Mouse (Mus musculus) lung, embryonic 15.5 days (tissue): ENCODE results near the gene Tnrc6c. TPM values are rescaled to one million over a fixed set of nuclear protein-coding genes. Genes with fewer than 3 reads are reported as not detected.
A peak's percentile ranks its signal among the peaks of the same experiment; 100 is the strongest.

ENCODE experiments used
- ATAC-seq: fragments of 200-750 bp; cut with Nextera tagmentation; 2 replicates; pipeline ENCODE4 v1.8.0; 2017; ENCODE audit warnings: moderate number of reproducible peaks, borderline replicate concordance; ENCODE audit not compliant: low FRiP score, low TSS enrichment; ENCODE audit errors: extremely low read depth
- H3K27ac ChIP-seq: fragments of 300-500 bp; sonication (generic); 2 replicates; pipeline ENCODE4 v1.5.1; 2015; ENCODE audit warnings: moderate library complexity, mild to moderate bottlenecking, inconsistent platforms
- H3K27me3 ChIP-seq: fragments of 300-500 bp; sonication (generic); 2 replicates; pipeline ENCODE4 v1.6.1; 2015; ENCODE audit warnings: inconsistent platforms
- H3K36me3 ChIP-seq: fragments of 300-500 bp; sonication (generic); 2 replicates; pipeline ENCODE4 v1.6.1; 2015; ENCODE audit warnings: inconsistent platforms
- H3K4me1 ChIP-seq: fragments of 300-500 bp; sonication (generic); 2 replicates; pipeline ENCODE4 v1.6.1; 2015; ENCODE audit warnings: inconsistent platforms
- H3K4me2 ChIP-seq: fragments of 300-500 bp; sonication (generic); 2 replicates; pipeline ENCODE4 v1.6.1; 2015; ENCODE audit warnings: inconsistent platforms, mild to moderate bottlenecking, moderate library complexity
- H3K4me3 ChIP-seq: fragments of 300-500 bp; sonication (generic); 2 replicates; pipeline ENCODE4 v1.5.1; 2015; ENCODE audit warnings: mild to moderate bottlenecking, inconsistent platforms
- H3K9ac ChIP-seq: fragments of 300-500 bp; sonication (generic); 2 replicates; pipeline ENCODE4 v1.6.1; 2015; ENCODE audit warnings: inconsistent platforms
- H3K9me3 ChIP-seq: fragments of 300-500 bp; sonication (generic); 2 replicates; pipeline ENCODE4 v1.6.1; 2016; ENCODE audit warnings: inconsistent platforms
- WGBS: fragments of 180-500 bp; shearing (Covaris S2); methylation state at CpG from one replicate; pipeline ENCODE4 v1.1.7; 2015; 5-methylcytosine and 5-hydroxymethylcytosine counted together
- polyA plus RNA-seq: library from polyadenylated mRNA; unstranded; fragments of >200 nt; fragmentation: Nextera tagmentation; extraction: Ambion mirVana; gene quantifications from 2 replicates; pipeline ENCODE4 v1.2.1, GENCODE M21; 2015

The Tnrc6c gene
- 9.0 and 10.7 TPM in 2 replicates for polyA plus RNA-seq

DNA sequence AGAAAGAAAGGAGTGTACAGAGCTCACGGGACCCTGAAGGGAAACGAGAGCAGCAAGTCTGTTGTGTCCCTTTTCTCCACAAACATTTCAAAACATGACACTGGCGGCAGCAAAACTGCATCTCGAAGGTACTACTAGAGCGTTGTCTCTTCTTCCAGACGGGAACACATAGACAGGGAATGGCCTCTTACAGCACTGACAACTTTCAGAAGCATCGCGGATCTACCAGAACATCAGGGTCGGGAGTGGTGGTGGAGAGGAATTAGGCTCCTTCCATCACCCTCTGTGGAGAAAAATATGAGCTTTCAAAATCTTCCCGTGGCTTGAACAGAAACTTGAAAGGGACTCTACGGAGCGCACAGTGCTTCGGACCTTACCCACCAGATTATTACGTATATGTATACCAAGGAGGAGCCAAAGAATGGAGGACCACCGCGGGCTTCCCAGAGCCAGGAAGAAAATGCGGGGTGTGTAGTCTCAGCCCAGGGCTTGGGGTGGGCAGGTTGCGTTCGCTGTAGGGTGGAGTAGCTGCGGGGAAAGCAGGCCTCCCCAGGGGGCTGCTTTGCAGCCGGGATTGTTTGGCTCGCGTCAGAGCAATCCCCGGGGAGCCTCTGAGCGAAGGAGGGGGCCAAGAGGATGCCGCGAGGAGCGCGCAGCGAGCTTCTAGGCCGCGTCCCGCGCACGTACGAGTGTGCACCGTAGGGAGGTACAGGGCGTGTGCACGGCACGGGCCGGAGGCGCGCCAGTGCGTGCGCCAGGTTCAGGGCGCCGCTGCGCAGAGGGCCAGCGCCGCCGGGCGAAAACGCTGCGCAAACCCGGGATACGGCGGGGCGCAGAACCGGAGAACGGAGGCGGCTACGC is at the start of gene Tnrc6c:
Tnrc6c (plus strand) TSS at position 799 of the 861 bp plus-strand sequence.
- under 1% methylated on average over 62 of the region's 62 CpGs for WGBS
- no peaks in the 10 kb centered on the region for H3K9me3 ChIP-seq
- H3K4me2 ChIP-seq, result peak within 1 kb of the TSS; percentile 95
- peak within 1 kb of the TSS; percentile 96 for H3K27ac ChIP-seq
- H3K4me3 ChIP-seq, result peak within 1 kb of the TSS; percentile 80
- peak within 1 kb of the TSS; percentile 96 for H3K9ac ChIP-seq
- H3K27me3 ChIP-seq, result peaks cover 16% of the 10 kb centered on the region
- H3K4me1 ChIP-seq, result peaks cover 27% of the 10 kb centered on the region
- peak; percentile 85 for ATAC-seq
- no peaks in the 10 kb centered on the region for H3K36me3 ChIP-seq

DNA sequence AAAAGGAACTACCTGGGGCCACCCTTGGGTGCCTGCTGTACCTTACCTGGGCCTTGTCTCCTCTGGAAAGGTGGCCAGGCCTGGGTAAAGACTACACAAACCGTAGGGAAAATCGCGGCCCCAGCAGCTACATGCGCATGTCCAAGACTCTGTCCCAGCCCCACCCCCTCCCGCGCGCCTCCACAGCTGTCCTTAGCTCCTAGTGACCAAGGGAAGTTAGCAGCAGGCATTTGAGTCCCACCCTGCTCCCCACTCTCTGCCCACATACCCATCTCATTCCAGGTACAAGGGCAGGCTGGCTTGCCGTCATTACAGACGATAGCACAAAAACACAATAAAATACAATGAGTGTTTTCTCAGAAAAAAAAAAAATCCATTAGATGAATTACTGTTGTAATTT is 48.0 kb upstream of the Tnrc6c start:
- no peaks in the 10 kb centered on the region for H3K36me3 ChIP-seq
- no peak overlapping the region for H3K4me3 ChIP-seq
- no peaks in the 10 kb centered on the region for H3K9me3 ChIP-seq
- no peak for ATAC-seq
- H3K27me3 ChIP-seq, result peaks cover 24% of the 10 kb centered on the region; the same call in 1 of the 2 replicates
- H3K9ac ChIP-seq, result no peak overlapping the region
- H3K4me1 ChIP-seq, result peaks cover 18% of the 10 kb centered on the region
- WGBS, result 38% methylated on average over 9 of the region's 9 CpGs
- H3K27ac ChIP-seq, result no peak overlapping the region
- peak overlapping the region; percentile 40 for H3K4me2 ChIP-seq

DNA sequence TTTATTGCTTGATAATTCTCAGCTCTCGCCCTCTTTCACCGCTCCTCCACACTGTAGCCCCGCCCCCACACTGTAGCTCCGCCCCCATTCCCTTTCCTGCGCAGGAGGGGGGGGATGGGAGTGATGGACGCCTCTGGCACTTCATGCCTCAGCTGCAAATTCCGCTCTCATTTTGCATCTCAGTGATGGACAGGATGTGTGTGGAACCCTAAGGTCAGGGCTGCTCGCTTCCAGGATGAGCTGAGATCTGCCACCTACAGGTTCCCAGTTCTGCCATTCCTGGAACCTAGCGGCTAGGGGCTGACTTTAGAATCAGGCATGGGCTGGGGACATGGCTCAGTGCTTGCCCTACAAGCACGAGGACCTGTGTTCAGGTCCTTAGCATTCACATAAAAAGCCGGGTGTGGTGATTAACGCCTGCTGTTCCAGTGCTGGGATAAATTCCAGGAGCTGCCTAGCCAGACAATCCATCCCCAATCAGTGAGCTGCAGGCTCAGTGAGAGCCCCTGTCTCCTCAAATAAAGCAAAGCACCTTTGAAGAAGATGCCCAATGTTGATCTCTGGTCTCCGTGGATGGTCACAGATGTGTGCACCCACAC is 47.4 kb upstream of the Tnrc6c start:
- Histone ChIP-seq H3K4me1 (peaks cover 23% of the 10 kb centered on the region), H3K9ac (no peak overlapping the region), H3K27ac (no peak overlapping the region), H3K4me3 (no peak overlapping the region), H3K27me3 (peaks cover 18% of the 10 kb centered on the region; the same call in 1 of the 2 replicates), H3K36me3 (no peaks in the 10 kb centered on the region), H3K4me2 (peak overlapping the region; percentile 40; the same call in 1 of the 2 replicates), H3K9me3 (no peaks in the 10 kb centered on the region)
- ATAC-seq, result no peak
- WGBS, result 6% methylated on average over 13 of the region's 13 CpGs

DNA sequence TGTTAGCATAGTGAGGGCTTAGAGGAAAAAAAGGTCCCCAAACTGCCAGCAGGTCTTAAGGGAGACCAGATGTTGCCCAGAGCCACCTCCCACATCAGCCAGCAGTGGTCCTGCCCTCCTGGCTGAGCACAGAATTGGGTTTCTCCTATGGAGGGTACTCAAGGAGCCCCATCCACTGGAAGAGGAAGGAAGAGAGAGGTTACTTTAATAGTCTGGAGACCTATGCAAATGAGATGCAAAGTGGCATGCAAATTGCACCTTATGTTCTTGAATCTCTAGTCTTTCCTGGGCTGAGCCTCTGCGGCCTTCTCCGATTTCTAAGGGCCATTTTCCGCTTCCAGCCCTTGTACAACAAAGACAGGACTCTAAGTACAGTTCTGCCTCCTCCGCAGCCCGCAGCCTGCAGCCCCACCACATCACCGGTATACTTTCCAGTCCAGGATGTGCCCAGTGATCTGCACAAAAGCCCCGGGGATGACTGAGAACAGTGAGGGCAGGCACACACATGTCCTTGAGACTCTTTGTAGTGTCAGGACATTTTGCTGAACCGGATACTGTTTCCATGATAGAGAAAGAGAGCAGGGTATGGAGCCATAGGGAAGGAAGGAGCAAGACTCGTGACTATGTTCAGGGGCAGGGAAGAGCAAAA is 45.8 kb upstream of the Tnrc6c start:
- peaks cover 25% of the 10 kb centered on the region for H3K4me1 ChIP-seq
- H3K27ac ChIP-seq, result no peak overlapping the region
- H3K4me3 ChIP-seq, result no peak overlapping the region
- no peaks in the 10 kb centered on the region for H3K36me3 ChIP-seq
- WGBS, result 62% methylated on average over 9 of the region's 9 CpGs
- no peak for ATAC-seq
- no peak overlapping the region for H3K9ac ChIP-seq
- peaks cover 12% of the 10 kb centered on the region; the same call in 1 of the 2 replicates for H3K27me3 ChIP-seq
- H3K9me3 ChIP-seq, result no peaks in the 10 kb centered on the region
- no peak overlapping the region for H3K4me2 ChIP-seq

DNA sequence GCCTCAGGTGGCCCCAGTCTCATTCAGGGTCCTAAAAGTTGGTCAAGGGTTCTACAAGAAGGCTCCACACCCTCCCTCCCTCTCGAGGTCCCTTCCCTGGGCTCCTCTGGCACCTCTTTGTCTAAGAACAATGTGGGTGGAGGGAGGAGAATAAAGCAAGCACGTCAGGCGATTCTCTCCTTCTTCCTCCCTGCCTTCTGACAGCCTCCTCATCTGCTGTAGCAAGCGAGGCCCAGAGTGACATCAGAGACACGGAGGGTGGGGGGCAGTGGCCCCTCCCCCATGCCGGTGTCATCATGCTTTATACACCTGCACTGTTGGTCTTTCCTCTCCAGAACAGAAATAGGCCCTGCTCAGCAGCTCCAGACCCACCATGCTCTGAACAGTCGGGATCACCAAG is 45.1 kb upstream of the Tnrc6c start:
- no peak for ATAC-seq

DNA sequence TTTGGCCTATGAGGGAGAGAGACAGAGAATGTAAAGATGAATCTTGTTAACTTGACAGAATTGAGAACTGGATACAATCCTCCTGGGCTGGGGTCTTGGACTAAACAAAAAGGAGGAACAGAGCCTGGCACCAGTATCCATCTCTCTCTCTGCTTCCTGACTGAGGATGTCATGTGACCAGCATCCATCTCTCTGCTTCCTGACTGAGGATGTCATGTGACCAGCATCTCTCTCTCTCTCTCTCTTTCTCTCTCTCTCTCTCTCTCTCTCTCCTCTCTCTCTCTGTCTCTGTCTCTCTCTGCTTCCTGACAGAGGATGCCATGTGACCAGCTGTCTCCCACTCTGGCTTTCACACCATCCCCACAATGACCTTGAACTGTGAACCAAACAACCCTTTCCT is 43.5 kb upstream of the Tnrc6c start:
- H3K4me1 ChIP-seq, result peaks cover 25% of the 10 kb centered on the region
- H3K27me3 ChIP-seq, result peaks cover 21% of the 10 kb centered on the region; the same call in 1 of the 2 replicates
- H3K9ac ChIP-seq, result no peak overlapping the region
- H3K27ac ChIP-seq, result no peak overlapping the region
- no peaks in the 10 kb centered on the region for H3K36me3 ChIP-seq
- H3K9me3 ChIP-seq, result no peaks in the 10 kb centered on the region
- H3K4me2 ChIP-seq, result peak overlapping the region; percentile 50
- no peak for ATAC-seq
- no peak overlapping the region; the same call in 1 of the 2 replicates for H3K4me3 ChIP-seq

More for the DNA sequence above, 45.1 kb upstream of the Tnrc6c start:
- Histone ChIP-seq H3K27me3 (peaks cover 8% of the 10 kb centered on the region; the same call in 1 of the 2 replicates), H3K4me1 (peaks cover 25% of the 10 kb centered on the region), H3K36me3 (no peaks in the 10 kb centered on the region), H3K9me3 (no peaks in the 10 kb centered on the region), H3K4me2 (no peak overlapping the region), H3K27ac (no peak overlapping the region), H3K4me3 (no peak overlapping the region), H3K9ac (no peak overlapping the region)
- WGBS, result 49% methylated on average over 7 of the region's 7 CpGs

DNA sequence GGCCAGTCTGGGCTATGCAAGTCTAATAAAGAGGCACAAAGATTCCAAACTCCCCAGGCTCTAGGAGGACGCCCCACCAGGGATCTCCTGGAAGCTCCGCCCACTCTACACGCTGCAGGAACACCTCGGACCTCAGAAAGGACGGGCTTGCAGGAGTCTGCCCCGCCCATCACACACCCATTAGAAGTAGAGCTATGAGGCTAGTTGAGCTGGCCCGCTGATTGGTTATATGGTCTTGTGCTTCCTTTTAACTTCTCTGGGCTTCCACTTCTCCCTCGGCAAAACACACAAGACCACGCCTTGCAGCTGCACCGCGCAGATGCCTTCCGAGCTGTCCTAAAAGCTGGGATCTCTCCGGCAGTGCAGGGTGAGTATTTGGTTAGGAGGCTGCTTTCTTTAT is 43.0 kb upstream of the Tnrc6c start:
- no peaks in the 10 kb centered on the region for H3K9me3 ChIP-seq
- peak; percentile 69; the same call in 1 of the 2 replicates for ATAC-seq
- peak overlapping the region; percentile 18 for H3K4me3 ChIP-seq
- H3K9ac ChIP-seq, result no peak overlapping the region
- peak overlapping the region; percentile 50 for H3K4me2 ChIP-seq
- 3% methylated on average over 13 of the region's 13 CpGs for WGBS
- peaks cover 21% of the 10 kb centered on the region for H3K4me1 ChIP-seq
- H3K27me3 ChIP-seq, result peaks cover 25% of the 10 kb centered on the region
- H3K36me3 ChIP-seq, result no peaks in the 10 kb centered on the region
- H3K27ac ChIP-seq, result no peak overlapping the region

DNA sequence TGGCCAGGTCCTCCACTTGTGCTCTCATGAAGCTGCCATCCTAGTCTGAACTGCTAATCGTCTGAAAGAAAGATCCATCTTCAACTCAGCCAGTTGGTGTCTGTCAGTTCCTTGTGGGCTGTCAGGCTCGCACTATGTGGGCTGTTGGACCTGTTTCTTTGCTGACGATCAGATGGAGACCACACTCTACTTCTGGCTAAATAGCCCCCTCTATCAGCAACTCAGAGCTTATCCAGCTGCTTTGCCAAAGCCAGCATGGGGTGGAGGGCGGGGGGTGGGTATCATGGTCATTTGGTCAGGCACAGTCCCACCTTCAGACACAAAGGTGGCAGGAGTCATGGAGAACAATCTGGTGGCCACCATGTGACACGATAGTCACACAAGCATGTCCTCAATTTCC is 42.2 kb upstream of the Tnrc6c start:
- H3K4me2 ChIP-seq, result no peak overlapping the region
- no peak for ATAC-seq

DNA sequence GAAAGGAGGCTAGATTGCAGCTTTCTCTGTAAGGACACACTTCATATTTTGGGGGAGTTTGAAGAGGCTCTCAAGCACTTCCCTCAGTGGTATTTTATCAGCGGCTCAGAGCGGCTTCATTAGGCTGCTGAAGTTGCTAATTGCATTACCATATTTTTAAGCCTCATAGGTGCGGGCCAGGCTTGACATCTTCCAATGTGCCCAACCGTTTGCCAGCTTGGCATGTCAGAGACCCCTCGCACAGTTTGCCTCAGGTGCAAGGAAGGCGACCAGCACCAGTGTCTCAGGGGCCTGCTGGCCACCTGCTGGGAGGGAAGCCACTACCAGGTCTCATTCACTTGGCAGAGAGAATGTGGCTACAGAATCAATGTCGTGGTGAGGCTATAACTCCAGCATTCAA is 41.2 kb upstream of the Tnrc6c start:
- H3K9me3 ChIP-seq, result no peaks in the 10 kb centered on the region
- peaks cover 25% of the 10 kb centered on the region for H3K4me1 ChIP-seq
- no peak overlapping the region for H3K4me3 ChIP-seq
- H3K36me3 ChIP-seq, result no peaks in the 10 kb centered on the region
- H3K27ac ChIP-seq, result no peak overlapping the region
- 45% methylated on average over 7 of the region's 7 CpGs for WGBS
- H3K27me3 ChIP-seq, result peaks cover 39% of the 10 kb centered on the region
- H3K4me2 ChIP-seq, result no peak overlapping the region
- no peak overlapping the region for H3K9ac ChIP-seq
- ATAC-seq, result no peak

More for the DNA sequence above, 42.2 kb upstream of the Tnrc6c start:
- H3K9me3 ChIP-seq, result no peaks in the 10 kb centered on the region
- no peak overlapping the region for H3K4me3 ChIP-seq
- peaks cover 29% of the 10 kb centered on the region for H3K27me3 ChIP-seq
- H3K9ac ChIP-seq, result no peak overlapping the region
- no peak overlapping the region for H3K27ac ChIP-seq
- 29% methylated on average over 5 of the region's 5 CpGs for WGBS
- peaks cover 15% of the 10 kb centered on the region for H3K4me1 ChIP-seq
- no peaks in the 10 kb centered on the region for H3K36me3 ChIP-seq

DNA sequence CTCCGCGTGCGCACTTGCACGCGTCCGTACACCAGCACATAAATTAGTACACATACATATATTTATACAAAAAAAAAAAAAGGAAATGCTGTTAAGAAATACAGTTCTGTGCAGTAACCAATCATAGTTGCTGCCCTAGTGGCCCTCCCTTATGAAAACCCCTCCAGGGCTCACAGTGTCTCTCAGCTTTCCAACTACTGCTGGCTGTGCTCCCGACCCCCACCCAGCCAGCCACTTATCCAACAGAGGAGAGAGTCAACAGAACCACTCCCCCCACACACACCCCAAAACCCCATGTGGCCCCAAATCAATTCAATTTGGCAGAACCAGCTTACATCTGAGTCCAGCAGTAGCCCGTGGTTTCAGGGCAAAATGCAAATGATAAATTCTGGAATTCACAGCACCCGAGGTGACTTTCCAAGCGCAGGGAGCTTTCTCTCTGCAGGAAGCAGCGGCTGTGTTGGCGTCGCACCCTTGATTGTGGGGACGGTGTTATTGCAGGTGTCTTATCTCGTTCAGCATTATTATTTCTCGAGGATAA is 36.7 kb upstream of the Tnrc6c start:
- ATAC-seq, result no peak
- Histone ChIP-seq H3K27ac (no peak overlapping the region), H3K9ac (no peak overlapping the region), H3K9me3 (no peaks in the 10 kb centered on the region), H3K4me2 (0 out of 2 replicates have a peak overlapping the region, but pooled peaks have one; percentile 19), H3K27me3 (peaks cover 51% of the 10 kb centered on the region), H3K4me1 (peaks cover 17% of the 10 kb centered on the region; the same call in 1 of the 2 replicates), H3K4me3 (no peak overlapping the region), H3K36me3 (no peaks in the 10 kb centered on the region)
- 14% methylated on average over 16 of the region's 16 CpGs for WGBS

DNA sequence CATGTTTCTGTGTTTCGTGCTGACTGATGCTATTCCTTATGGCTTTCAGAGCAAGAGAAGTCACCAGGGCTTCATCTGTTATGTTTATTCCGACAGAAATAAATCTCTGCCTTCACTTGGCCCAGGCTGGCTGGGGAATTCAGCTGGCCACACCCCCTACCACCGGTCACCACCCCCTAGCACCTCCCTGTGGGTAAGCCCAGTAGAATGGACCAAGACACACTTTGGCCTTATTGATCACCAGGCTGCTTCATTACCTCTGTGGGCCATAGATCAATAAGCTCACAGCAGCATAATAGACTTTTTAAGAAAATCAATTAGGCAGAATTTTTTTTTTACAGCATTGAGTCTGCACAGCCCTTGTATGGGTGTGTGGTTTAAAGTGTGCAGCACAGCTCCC is 35.9 kb upstream of the Tnrc6c start:
- ATAC-seq, result no peak
- Histone ChIP-seq H3K9me3 (no peaks in the 10 kb centered on the region), H3K36me3 (no peaks in the 10 kb centered on the region), H3K27me3 (peaks cover 48% of the 10 kb centered on the region), H3K4me2 (no peak overlapping the region), H3K4me3 (no peak overlapping the region), H3K27ac (no peak overlapping the region), H3K9ac (no peak overlapping the region), H3K4me1 (peaks cover 17% of the 10 kb centered on the region; the same call in 1 of the 2 replicates)
- WGBS, result 13% methylated on average over 3 of the region's 3 CpGs
